Mouse (Mus musculus) adrenal gland, postnatal 4 days (tissue): ENCODE data around the gene Ppan. TPM values are rescaled to one million over a fixed set of nuclear protein-coding genes. Genes with fewer than 3 reads are reported as not detected.

Experiments used
- DNase-seq, 2 experiments: peaks; one replicate each; pipeline ENCODE4 v3.0.0; 2021 to 2022; ENCODE audit warnings: low spot score in 2 of 2, mixed read lengths in 2 of 2
- long read RNA-seq, 2 experiments: library from polyadenylated mRNA; stranded (forward); transcript quantifications; one replicate each; pipeline ENCODE4 v2.0.0; 2021
- total RNA-seq, 2 experiments: library from RNA; stranded (reverse); gene quantifications; 2 replicates each; pipeline ENCODE4 v1.2.3; 2021

Gene Ppan
- total RNA-seq: 10 to 100 TPM; 47.4 to 53.4 TPM
- long read RNA-seq, experiment 1, transcript Ppan-201 (11 exons, 1,670 nt): major isoform, 29 of 52 reads
- long read RNA-seq, experiment 1, partial matches to known transcripts: 12 of 52 reads
- long read RNA-seq, experiment 1, other reads (novel, unspliced or antisense): 11 of 52 reads
- long read RNA-seq, experiment 2, transcript Ppan-201 (11 exons, 1,670 nt): major isoform, 47 of 79 reads
- long read RNA-seq, experiment 2, partial matches to known transcripts: 13 of 79 reads
- long read RNA-seq, experiment 2, other reads (novel, unspliced or antisense): 17 of 79 reads

DNA sequence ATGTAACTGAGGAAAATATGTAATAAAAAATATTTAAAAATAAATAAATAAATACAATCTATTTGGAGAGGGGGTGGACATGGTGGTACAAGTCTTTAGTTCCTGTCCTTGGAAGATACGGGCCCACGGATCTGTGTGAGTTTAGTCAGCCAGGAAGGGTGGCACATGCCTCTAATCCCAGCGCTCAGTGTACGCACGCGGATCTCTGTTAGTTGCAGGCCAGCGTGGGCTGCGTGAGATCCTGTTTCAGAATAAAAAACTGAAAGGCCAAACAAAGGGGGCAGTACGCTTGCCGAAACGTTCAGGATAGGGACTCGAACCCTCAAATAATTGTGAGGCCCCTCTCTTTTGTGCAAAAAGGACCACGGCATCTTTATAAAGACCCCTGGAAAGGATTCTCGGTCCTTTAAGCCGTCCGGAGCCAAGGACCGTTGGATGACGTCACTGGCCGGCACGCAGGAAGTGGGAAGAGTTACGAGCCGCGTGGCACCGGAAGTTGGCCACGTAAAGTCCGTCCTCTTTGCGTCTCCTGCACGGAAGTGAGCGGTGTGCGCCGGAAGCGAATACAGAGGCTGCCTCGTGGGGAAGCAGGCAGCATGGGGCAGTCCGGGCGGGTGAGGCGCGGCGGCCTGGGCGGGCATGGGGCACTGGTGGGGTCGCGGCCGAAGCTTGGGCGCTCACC, at the start of gene Ppan:
Ppan (plus strand) TSS at position 472 of the 682 bp plus-strand sequence.
- DNase-seq: peak; percentile 71 to 84

GRCm38 (mm10) chr9:20838931-20839330, 49.0 kb upstream of the Ppan start:
- DNase-seq: no peak

DNA sequence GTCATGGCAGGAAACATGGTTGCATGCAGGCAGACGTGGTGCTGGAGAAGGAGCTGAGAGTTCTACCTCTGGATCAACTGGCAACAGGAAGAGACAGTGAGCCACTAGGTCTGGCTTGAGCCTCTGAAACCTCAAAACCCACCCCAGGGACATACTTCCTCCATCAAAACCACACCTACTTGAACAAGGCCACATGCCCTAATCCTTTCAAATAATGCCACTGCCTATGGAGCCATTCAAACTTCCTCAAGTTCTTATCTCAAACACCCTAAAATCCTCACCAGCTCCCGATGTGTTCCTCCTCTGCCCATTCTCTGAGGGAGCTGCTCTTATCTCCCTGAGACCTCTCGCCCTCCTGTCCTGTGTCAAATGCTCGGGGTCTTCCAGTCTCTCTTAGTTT, 45.8 kb upstream of the Ppan start:
- no peak for DNase-seq

DNA sequence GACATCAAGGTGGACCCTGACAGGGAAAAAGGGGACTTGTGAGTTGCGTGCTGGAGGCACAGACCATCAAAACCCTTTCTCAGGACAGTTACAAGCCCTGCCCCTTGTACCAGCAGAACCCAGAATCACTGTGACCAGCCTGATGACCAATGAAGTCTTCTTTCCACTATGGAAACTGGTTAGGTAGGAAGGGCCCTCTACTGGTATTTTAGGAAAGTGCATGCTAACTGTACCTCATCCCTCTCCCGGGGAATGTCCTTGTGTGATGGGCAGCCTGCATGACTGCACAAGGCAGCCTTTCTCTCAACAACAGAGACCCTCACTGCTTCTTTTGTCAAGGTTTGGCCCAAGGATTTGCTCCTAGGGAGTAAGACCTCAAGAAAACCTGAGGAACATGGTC, 45.3 kb upstream of the Ppan start:
- DNase-seq: no peak

DNA sequence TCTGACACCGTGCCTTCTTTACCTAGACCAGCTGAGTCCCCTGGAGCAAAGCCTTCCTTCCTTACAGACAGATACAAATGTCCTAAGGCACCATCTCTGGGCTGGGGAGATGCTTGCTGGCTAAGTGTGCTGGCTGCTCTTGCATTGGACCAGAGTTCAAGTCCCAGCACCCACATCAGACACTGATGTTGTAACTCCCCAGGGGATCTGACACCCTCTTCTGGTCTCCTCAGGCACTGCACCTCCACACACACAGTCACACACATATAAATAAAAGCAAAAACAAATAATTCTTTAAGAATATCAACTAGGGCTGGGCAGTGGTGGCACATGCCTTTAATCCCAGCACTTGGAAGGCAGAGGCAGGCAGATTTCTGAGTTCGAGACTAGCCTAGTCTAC, 37.8 kb upstream of the Ppan start:
- DNase-seq: no peak

- DNase-seq: no peak
Measured at GRCm38 (mm10) chr9:20857131-20857530, 30.8 kb upstream of the Ppan start.

DNA sequence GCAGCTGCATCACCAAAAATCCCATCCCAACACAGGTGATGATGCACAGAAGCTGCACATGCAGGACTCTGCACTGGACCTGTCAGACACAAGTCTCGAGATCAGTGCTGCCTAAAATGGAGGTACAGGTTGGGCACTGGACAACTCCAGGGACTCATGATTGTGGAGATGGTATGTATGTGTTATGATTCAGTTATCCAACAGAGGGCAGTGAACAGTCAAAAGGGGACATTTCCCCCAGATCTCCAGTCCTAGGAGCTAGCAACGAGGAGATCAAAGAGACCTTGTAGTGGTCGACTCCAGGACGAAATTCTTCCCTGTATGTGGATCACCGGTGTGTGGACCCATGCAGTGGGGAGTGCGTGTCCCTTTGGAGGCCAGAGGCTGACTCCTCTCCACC, 28.0 kb upstream of the Ppan start:
- DNase-seq: no peak

DNA sequence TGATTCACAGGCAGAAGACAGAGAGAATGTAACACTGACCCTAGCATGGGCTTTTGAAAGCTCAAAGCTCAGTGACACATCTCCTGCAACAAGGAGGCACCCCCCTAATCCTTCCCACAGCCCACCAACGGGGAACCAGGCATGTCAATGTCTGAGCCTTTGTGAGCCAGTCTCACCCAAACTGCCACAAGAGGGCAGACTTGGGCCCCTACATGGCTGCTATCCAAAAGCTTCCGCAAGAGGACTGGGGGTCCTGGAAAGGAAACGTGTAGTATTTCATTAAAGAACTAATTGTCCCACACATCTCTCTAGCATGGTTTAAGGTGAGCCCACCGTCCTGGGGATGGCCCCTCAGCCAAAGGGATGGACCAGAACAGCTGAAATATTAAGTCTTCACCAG, 26.2 kb upstream of the Ppan start:
- no peak for DNase-seq

DNA sequence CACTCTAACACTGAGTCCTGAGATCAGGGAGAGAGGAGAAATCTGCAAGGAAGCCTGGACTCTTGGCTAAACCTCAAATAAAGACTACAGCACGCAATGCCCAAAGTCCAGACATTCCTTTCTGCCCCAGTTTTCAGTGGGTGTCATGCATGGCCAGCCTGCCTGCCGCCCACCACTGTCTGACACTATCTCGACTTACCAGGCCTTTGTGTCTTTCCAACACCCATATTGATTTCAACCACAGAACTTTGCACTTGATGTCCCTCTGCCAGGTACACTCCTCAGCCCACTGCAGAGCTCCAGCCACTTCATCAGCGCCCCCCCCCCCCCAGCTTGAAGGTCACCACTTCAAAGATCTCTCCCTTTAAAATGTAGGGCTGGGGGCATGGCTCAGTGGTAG, 25.8 kb upstream of the Ppan start:
- no peak for DNase-seq

- no peak for DNase-seq
Measured at GRCm38 (mm10) chr9:20866879-20867278, 21.1 kb upstream of the Ppan start.

DNA sequence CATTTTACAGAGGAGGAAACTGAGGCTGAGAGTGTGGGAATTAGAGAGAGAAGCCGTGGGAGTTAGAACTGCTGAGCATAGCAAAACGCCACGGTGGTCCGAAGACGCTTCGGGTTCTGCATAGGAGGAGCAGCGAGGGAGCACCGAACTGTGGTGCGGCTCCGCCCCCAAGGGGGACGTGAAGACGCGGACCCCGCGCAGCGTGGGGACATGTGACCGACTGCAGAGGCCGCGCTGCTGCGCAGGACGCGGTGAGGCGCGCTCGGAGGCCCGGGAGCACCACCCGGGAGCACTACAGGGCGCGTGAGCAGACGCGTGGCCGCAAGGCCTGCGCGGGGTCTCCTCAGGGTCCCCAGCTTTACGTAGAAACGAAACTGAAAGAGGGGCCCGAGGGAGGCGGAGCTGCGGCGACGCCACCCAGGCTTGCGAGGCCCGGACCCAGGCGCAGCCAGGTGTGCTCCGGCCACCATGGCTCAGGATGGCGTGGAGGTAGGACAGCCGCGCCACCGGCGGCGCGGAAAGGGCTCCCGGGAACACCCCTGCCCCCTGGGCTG, 19.4 kb upstream of the Ppan start, which contains the start of gene A230050P20Rik:
A230050P20Rik (plus strand) TSS at position 195 of the 554 bp plus-strand sequence.
- DNase-seq: peak; percentile 29 to 46

DNA sequence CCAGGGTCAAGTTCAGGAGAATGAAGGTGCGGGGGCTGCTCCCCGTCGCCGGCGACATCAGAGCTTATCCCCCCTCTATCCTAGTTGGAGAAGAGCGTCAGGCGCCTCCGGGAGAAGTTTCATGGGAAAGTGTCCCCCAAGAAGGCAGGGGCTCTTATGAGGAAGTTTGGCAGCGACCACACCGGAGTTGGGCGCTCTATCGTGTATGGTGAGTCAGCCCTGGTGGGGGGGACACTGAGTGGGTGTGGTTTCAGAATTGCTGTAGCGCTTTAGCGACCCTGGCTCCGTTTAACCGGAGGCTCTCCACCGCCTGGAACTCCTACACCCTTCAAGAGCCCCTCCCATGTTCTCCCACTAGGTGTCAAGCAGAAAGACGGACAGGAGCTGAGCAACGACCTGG, 18.7 kb upstream of the Ppan start:
- DNase-seq: no peak

- DNase-seq: no peak
Measured at GRCm38 (mm10) chr9:20870211-20871173, 17.5 kb upstream of the Ppan start.

- DNase-seq: no peak
Measured at GRCm38 (mm10) chr9:20872991-20873390, 15.0 kb upstream of the Ppan start.

- no peak for DNase-seq
Measured at GRCm38 (mm10) chr9:20873521-20873920, 14.5 kb upstream of the Ppan start.

- DNase-seq: no peak
Measured at GRCm38 (mm10) chr9:20875021-20875790, 12.8 kb upstream of the Ppan start.

DNA sequence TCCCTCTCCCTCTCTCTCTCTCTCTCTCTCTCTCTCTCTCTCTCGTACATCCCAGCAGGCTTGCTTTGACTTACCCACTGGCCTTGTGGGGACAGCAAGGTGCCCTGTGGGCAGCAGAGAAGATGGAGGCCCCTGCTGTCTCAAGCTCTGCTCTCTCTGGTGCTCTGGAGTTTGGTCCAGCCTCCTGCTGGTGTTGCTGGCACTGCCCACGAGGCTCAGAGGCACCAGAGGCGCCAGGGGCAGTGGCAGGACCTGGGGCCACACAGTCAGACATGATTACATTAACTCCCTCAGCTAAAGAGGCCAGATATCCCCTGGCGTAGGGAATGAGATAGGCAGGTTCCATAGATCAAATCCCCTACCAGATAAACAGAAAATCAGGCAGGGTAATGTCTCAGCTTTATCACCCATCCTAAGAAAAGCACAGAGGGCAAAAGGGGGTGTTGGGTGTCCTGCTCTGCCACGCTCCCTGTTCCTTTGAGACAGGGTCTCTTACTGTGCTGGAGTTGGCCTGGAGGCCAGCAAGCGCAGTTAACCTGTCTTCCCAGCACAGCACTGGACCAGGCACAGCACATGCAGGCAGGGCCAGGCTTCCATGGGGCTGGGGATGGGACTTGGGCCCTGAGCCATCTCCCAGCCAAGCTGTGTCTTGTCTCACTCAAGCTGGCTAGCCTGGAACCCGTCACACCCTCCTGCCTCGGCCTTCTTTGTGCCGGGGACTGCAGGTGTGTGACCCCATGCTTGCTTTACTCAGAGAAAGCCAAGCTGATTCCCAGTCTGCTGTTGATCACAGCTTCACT, 11.5 kb upstream of the Ppan start:
- DNase-seq: no peak

- DNase-seq: no peak
Measured at GRCm38 (mm10) chr9:20877118-20878040, 10.6 kb upstream of the Ppan start.
